Mouse (Mus musculus) megakaryocyte-erythroid progenitor cell, adult 5 weeks (primary cell): ENCODE data around the gene Gbp2. TPM values are rescaled to one million over a fixed set of nuclear protein-coding genes. Genes with fewer than 3 reads are reported as not detected.

Source experiments
- polyA plus RNA-seq: library from polyadenylated mRNA; stranded (reverse); fragments of >175 nt; gene quantifications from 2 replicates; pipeline ENCODE4 v1.2.3, GENCODE M21; 2012

Gbp2 gene
- polyA plus RNA-seq = 0.76 and 0.93 TPM in 2 replicates

GRCm38 (mm10) chr3:142620111-142620955 is at the start of gene Gbp2:
Gene Gbp2 (plus strand): TSS chr3:142620602.

GRCm38 (mm10) chr3:142594547-142594946 is 25.9 kb upstream of the Gbp2 start, which contains the start of gene Gbp2b:
Gene Gbp2b (plus strand): TSS chr3:142594847.

Other genes starting within 250 kb of the Gbp2 start
- gene Pdlim5, start 224.9 kb upstream of the Gbp2 start, polyA plus RNA-seq = 12.2 and 13.0 TPM in 2 replicates
- 1.1 and 1.5 TPM in 2 replicates for gene Gbp5, start 126.6 kb upstream of the Gbp2 start, polyA plus RNA-seq
- gene Gbp7, start 90.3 kb upstream of the Gbp2 start, polyA plus RNA-seq = 1.7 and 2.0 TPM in 2 replicates
- 2.8 and 3.7 TPM in 2 replicates for gene Gbp3, start 60.6 kb upstream of the Gbp2 start, polyA plus RNA-seq
- not detected in 2 replicates for gene Gbp2b, start 25.8 kb upstream of the Gbp2 start, polyA plus RNA-seq
- 5.0 and 6.0 TPM in 2 replicates for gene Kyat3, start 80.4 kb downstream of the Gbp2 start, polyA plus RNA-seq
- gene Gtf2b, start 144.4 kb downstream of the Gbp2 start, polyA plus RNA-seq = 3.9 and 4.8 TPM in 2 replicates